Mouse (Mus musculus): Measurements from ENCODE around the gene Cdc42ep2.

DNA sequence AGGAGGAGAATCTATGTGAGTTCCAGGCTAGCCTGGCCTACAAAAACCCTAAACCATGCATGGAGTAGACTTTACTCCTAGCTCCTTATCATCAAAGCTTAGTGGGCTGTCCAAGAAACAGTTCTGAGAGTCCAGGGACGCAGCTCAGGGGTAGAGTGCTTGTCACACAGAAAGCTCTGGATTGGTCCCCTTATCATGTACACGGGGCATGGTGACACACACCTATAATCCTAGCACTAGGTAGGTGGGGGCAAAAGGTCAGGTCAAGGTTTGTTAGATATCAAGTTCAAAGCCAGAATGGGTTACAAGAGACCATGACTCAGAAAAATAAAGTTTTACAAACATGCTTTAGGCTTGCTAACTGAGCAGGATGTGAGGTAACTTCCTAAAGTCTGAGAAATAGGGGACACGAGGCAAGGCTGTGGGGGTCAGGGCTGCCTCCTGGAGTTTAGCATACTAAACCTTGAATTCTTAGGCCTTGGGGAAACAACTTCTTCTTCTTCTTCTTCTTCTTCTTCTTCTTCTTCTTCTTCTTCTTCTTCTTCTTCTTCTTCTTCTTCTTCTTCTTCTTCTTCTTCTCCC, 37.3 kb downstream of the Cdc42ep2 start:
- TF ChIP-seq POLR2A (IDR thresholded peaks at IDR 0.05; ENCODE audit: low read depth, low read length) (no peak), CTCF (conservative IDR thresholded peaks at IDR 0.05 in 1 of 2, IDR thresholded peaks at IDR 0.05 in 1 of 2; ENCODE audit: low read depth in 2 of 2, low read length in 2 of 2) (no peak), UBTF (IDR thresholded peaks at IDR 0.05; ENCODE audit: low read depth, low read length) (no peak), ETS1 (conservative IDR thresholded peaks at IDR 0.05; ENCODE audit: low read depth, low read length) (no peak), EP300 (IDR thresholded peaks at IDR 0.05; ENCODE audit: low read length) (no peak), MAZ (IDR thresholded peaks at IDR 0.05; ENCODE audit: low read depth, low read length) (no peak), MAX (IDR thresholded peaks at IDR 0.05; ENCODE audit: low read length) (no peak)
